Mouse (Mus musculus) T-helper 17 cell (primary cell): ENCODE results near the gene Fam219a.

Experiments used
- in situ Hi-C, 2 experiments: fragments of 300-600 bp; cut with MboI, MseI; formaldehyde crosslinking; loops; 1 replicate in 1 of 2; 2 replicates in 1 of 2; pipeline ENCODE4 v1.15.1; 2025; ENCODE audit warnings: high pct_unique_total_duplicates in 2 of 2

The Fam219a gene

GRCm38 (mm10) chr4:41506906-41507305 is 62.4 kb downstream of the Fam219a start:
- in situ Hi-C loops, result no loop called here

GRCm38 (mm10) chr4:41506156-41506555 is 63.2 kb downstream of the Fam219a start:
- in situ Hi-C loops, result no loop called here

GRCm38 (mm10) chr4:41505131-41505551 is 64.2 kb downstream of the Fam219a start:
- in situ Hi-C loops, result no loop called here

- in situ Hi-C loops, result no loop called here
Measured at GRCm38 (mm10) chr4:41504325-41504724, 65.0 kb downstream of the Fam219a start.

GRCm38 (mm10) chr4:41502986-41503412 is 66.3 kb downstream of the Fam219a start, which contains the start of gene AI464131:
Gene AI464131 (minus strand): TSS chr4:41503076.
- in situ Hi-C loops, result no loop called here

- in situ Hi-C loops, result no loop called here
Measured at GRCm38 (mm10) chr4:41502171-41502940, 67.0 kb downstream of the Fam219a start.

- in situ Hi-C loops, result no loop called here
Measured at GRCm38 (mm10) chr4:41500787-41501186, 68.6 kb downstream of the Fam219a start.

GRCm38 (mm10) chr4:41499619-41500018 is 69.7 kb downstream of the Fam219a start:
- in situ Hi-C loops, result no loop called here

- in situ Hi-C loops, result no loop called here
Measured at GRCm38 (mm10) chr4:41498921-41499391, 70.4 kb downstream of the Fam219a start.

GRCm38 (mm10) chr4:41497995-41498845 is 71.1 kb downstream of the Fam219a start:
- in situ Hi-C loops, result no loop called here

- in situ Hi-C loops, result no loop called here
Measured at GRCm38 (mm10) chr4:41497579-41497978, 71.8 kb downstream of the Fam219a start.

GRCm38 (mm10) chr4:41497046-41497445 is 72.3 kb downstream of the Fam219a start:
- in situ Hi-C loops, result no loop called here

GRCm38 (mm10) chr4:41495850-41496249 is 73.5 kb downstream of the Fam219a start:
- in situ Hi-C loops, result no loop called here

- in situ Hi-C loops, result no loop called here
Measured at GRCm38 (mm10) chr4:41495076-41495475, 74.3 kb downstream of the Fam219a start.

- in situ Hi-C loops, result no loop called here
Measured at GRCm38 (mm10) chr4:41494378-41494777, 75.0 kb downstream of the Fam219a start.

GRCm38 (mm10) chr4:41493464-41494116 is 75.7 kb downstream of the Fam219a start:
- in situ Hi-C loops, result no loop called here

GRCm38 (mm10) chr4:41492951-41493350 is 76.4 kb downstream of the Fam219a start:
- in situ Hi-C loops, result no loop called here

GRCm38 (mm10) chr4:41481601-41482017 is 87.7 kb downstream of the Fam219a start:
- in situ Hi-C loops, result no loop called here

- in situ Hi-C loops, result no loop called here
Measured at GRCm38 (mm10) chr4:41480254-41480653, 89.1 kb downstream of the Fam219a start.

- in situ Hi-C loops, result no loop called here
Measured at GRCm38 (mm10) chr4:41479456-41479804, 89.9 kb downstream of the Fam219a start.

GRCm38 (mm10) chr4:41478751-41479455 is 90.4 kb downstream of the Fam219a start:
- in situ Hi-C loops, result no loop called here
